Mouse (Mus musculus): Measurements from ENCODE around the gene Acbd4.

- TF ChIP-seq POLR2A (IDR thresholded peaks at IDR 0.05; ENCODE audit: insufficient read depth, low read length) (no peak), CTCF (IDR thresholded peaks at IDR 0.05; ENCODE audit: low read depth, low read length) (no peak)
These were observed 39.2 kb downstream of the Acbd4 start for GRCm38 (mm10) chr11:103140763-103141100.

All from ES-Bruce4 (cell line).